Mouse (Mus musculus) mature B cell (primary cell): ENCODE measurements around the gene Pdlim5.

Experiments used
- in situ Hi-C: fragments of 300-500 bp; cut with MboI; formaldehyde crosslinking; loops from 2 replicates; pipeline ENCODE4 v1.14.3; 2019

Gene Pdlim5

DNA sequence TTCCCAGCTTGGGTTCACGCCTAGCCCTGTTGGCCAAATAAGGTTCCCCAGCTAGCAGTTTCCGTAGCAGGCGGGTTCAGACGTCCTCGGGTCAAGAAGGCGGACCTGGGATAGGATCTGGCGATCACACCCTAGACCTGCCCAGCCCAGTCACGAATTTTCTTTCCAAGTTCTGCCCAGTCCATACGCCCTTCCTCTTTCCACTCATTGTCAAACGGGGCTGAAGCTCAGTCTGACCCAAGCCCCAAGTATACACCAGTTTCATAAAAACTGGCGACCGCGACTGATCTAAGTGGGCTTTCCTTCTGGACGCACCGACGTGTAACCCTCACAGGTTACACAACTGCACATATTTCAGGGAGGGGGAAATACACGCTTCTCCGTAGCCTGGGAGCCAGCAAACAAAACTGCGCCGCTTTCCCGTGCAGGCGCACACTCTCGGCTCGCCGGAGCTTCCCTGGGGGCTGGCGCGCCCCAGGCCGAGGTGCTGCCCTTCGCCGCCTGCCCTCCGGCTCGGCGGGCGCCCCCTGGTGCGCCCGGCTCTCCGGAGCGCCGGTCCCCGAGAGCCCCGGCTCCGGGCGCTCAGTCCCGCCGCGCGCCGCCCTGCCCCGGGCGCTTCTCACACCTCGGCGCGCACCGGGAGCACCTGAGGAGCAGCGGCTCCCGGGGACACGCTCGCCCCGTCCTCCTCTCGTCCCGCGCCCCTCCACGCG is 544 bp downstream of the Pdlim5 start:
- in situ Hi-C loops: no loop called here

DNA sequence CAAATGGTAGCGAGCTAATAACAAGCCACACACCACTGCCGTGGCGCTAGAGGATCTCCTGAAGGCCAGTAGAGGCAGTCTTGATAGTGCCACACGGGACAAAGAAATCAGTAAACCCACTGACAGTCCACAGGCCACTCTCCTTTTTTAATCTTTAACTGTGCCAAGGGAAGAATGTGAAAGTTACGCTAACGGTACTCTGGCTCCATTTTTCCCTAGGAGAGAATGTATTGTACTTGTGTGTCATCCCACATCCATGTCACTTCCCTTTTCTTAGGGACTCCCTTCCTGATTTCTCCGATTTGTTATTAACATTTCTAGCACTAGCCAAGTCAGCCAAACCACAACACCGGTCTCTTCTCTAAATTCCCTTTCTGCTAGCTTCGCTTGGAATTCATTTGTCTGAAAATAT is 1.5 kb downstream of the Pdlim5 start:
- in situ Hi-C loops: no loop called here

DNA sequence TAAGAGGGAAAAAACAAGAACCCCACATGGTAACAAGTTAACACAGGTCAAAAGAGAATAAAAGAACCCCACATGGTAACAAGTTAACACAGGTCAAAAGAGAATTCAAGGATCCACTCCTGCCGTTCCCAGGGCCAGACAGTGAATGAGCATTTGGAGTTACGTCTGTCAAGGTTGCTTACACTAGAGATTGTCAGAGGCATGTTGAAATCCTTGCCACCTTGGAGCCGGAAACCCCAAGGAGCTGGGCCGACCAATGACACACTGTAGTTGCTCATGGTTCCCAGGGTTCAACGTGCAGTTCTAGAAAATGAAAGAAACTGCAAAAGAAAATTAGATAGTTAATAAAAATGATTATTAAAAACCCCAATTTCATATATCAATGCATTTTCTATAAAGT is 4.0 kb downstream of the Pdlim5 start:
- in situ Hi-C loops: no loop called here

DNA sequence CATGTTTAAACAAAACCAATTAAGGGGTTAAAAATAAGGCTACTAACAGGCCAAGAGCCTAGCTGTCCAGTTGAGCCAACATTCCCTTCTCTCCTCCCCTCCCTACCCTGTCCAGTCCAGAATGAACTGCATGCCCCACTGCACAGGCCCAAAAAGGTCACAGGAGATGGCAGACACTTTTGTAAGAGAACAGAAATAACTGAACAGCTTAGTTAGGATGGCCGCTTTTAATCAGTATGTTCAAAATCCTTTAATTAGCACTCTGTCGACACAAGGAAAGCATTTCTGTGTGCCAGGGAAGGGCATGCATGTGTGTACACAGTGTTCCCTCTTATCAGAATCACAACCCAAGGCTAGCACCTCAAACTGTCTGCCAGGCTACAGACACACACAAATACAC is 5.2 kb downstream of the Pdlim5 start:
- in situ Hi-C loops: no loop called here

DNA sequence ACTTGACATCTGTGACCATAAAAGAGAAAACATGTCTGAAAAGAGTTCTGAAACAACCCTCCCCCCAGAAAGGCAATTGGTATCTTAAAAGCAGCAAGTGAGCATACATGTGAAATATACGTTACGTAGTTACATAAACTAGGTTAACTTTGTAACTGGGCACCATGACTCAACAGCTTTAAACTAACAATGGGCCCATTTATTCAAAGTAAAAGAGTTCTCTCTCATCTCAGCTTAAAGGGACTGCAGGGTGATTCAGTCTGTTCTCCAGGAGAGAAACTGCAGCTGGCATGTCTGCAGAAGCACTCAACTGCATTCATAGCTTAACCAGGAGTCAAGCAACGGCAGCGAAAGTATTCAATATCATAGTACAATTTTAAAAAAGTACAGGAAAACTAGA is 7.3 kb downstream of the Pdlim5 start:
- in situ Hi-C loops: no loop called here

DNA sequence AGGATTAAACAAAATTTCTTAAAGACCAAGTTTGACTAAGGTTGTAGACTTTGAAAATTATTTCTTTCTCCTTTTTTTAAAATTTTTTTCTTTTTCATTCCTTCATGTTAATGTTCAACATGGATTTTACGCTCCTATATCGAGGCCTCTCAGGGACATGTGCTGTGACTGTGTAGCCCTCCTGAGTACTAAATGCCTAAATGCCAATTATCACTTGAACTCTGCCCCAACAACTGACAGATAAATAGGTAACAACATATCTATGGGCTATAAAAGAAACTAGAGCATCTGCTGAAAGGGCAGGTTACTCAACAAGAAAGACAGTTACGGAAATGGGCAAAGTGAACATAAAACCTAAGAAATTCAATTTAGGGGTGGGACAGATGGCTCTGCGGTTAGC is 9.0 kb downstream of the Pdlim5 start:
- in situ Hi-C loops: no loop called here

DNA sequence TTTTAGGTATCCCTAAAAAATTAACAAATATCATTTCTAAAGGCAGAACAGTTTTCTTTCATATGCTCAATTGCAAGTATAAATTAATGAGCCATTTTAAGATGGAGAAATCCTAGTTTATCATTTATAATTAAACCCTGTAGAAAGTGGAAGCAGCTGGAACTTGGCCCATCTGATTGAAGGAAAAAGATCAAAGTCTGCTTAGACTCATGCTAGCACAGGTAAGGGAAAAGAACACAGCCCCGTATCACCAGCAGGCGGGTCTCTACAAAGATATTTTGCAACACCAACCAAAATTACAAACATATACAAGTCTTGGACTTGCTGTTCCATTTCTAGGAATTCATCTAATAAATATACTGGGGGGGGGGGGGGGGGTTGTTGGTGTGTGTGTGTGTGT is 9.8 kb downstream of the Pdlim5 start:
- in situ Hi-C loops: no loop called here

DNA sequence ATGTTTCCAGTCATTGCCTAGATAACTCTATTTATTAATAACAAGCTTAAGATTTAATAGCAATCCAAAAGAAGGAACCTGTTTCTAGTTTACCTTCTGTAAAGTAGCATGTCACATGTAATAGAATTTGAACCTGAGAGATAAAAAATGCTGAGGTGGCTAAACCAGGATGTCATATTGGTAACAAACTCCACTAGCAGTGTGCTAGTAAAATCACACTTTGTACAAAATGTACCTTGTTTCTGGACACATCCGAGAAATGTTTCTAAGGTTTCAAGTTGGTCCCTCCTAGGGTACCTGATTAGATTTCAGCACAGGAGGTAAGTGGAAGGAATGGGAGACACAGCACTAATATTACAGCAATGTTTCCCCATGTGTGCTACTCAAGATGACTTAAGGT is 18.9 kb downstream of the Pdlim5 start:
- in situ Hi-C loops: no loop called here

DNA sequence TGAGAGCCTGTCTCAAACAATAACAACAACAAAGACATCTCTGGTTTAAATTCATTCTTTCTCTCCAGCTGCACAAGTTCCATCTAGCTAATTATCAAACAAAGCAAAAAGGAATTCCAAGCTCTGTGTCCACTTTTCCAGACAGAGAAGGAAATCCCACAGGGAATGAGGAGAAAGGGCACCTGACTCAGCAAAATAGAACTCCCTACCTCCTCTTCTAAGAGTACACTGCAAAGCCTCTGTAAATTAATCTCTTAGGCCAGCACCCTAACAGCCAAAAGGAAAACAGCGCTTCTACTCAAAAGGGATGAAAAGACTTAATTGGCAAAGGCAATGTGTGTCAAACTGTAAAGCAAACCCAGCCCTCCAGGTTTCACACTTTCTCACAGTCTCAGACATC is 20.4 kb downstream of the Pdlim5 start:
- in situ Hi-C loops: no loop called here

DNA sequence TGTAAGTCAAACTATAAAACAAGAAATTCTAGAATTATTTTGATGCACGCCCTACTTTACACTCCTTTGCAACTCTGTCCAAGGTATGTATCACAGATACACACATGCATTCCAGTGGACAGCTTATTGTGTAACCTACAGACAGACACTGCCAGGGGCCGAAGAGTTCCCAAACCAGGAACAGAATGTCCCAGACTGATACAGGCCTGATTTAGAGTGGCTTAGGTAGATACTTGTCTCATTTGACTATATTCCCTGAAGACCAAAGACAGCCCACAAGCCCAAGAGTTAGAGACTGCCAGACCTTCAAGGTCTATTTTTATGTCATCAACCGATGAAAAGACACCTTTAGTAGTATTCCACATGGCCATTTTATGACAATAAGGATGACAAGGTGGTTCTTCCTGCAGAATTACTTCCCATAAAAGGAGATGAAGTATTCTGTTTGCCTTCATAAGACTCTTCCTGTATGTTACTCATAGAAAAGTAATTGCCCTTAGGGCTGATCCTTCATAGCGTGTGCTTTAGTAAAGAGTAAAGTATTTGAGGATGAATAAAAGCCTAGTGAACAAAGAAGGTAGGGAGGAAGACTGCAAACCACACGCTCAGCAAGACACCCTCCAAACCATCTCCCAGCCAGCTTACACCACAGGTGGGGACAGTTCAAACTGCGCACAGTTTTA is 22.9 kb downstream of the Pdlim5 start:
- in situ Hi-C loops: no loop called here

DNA sequence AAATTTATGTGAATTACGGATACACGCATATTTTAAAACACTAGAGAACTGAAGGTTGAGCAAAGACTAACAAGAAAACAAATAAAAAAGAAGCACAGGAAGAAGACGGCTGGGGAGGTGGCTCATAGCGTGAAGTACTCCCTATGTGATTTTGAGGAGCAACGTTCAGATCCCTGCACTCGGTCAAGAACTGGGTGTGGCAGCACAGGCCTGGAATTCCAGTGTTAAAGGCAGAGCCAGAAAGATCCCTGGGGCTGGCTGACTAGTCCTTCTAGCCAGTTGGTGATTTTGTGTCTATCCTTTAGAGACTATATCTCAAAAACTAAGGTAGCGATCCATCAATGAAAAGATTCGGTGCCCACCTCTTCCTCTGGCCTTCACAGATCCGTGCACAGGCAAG is 27.1 kb downstream of the Pdlim5 start:
- in situ Hi-C loops: no loop called here

DNA sequence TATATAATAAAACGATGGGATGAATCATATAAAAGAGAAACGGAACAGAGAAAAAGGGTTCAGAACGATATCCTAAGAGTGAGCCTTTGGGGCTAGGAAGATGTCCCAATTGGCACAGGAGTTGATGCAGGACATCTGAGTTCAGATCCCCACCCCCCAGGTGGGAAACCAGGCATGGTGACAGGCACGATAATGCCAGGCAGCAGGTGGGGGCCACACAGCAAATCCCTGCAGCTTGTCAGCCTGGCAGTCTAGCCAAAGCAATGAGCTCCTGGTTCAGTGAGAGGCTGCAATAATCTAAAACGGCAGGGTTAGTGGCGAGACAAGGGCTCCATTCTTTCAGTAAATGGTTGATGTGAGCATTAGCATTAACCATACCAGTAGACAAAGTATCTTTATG is 33.4 kb downstream of the Pdlim5 start:
- in situ Hi-C loops: no loop called here

DNA sequence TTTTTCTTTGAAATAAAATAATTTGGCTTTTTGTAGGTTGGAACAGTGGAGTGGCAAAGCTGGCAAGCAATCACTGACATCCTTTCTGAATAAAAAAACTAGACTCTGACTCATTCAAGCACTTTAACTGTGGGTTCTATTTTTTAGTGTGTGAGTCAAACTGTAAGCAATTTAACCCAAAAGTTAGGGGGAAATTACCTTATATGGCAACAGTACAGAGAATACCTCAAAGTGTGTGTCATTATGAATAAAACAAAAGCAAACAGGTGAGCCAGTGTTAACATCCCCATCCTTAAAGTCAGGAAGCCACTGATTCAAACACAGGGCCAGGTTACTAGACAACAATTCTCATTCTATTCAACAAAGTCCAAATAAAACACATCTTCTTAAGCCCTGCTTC is 36.5 kb downstream of the Pdlim5 start:
- in situ Hi-C loops: no loop called here

DNA sequence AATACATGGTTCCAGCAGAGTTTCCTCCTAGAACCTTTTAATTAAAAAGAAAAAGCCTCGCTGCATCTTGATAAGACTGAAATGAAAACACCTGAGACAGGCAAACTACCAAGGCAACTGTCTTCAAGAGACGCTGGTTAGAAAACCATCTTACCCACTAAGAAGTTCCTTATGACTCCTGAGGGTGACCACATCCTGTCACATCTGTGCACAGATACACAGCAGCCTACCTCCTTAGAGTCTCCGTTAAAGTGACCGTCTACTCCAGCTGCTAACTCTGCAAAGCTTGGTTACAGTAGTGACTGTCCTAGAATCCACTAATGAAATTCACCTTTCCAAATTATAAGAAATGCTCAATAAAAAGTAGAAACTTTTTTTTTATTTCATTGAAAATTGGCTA is 38.8 kb downstream of the Pdlim5 start:
- in situ Hi-C loops: no loop called here

DNA sequence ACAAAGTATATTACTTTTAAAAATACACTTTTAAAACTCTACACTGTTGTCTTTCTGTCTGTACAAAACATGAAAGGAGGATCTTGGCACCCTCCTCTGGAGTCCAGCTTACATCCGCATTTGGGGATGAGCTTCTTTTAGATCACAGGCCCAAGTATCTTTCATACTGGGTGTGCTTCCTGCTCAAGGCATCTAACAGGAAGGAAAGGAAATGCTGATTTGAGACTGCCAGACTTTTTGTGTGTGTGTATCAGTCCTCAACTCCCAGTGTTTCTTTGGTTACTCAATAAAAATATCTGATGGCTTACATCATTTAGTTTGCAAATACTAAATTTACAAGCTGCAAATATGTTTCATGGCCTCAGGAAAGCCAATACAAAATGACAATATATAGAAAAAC is 42.3 kb downstream of the Pdlim5 start:
- in situ Hi-C loops: no loop called here

DNA sequence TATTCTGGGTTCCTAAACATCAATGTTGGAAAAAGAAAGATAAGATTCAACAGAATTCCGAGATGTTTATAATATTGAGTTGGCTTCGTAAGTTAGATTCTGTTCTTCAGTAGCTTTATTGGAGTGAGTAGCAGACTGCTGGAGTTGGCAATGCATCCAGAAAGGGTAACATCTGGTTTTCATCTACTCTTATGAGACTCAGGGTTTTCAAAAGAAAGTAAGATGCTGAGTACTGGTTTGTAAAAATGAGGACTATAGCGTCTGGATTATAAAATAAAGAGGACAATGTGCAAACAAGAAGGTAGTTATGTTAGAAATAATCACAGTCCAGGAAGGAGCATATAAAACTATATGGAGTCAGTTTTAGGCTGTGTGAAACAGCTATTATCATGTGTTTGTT is 45.0 kb downstream of the Pdlim5 start:
- in situ Hi-C loops: no loop called here

DNA sequence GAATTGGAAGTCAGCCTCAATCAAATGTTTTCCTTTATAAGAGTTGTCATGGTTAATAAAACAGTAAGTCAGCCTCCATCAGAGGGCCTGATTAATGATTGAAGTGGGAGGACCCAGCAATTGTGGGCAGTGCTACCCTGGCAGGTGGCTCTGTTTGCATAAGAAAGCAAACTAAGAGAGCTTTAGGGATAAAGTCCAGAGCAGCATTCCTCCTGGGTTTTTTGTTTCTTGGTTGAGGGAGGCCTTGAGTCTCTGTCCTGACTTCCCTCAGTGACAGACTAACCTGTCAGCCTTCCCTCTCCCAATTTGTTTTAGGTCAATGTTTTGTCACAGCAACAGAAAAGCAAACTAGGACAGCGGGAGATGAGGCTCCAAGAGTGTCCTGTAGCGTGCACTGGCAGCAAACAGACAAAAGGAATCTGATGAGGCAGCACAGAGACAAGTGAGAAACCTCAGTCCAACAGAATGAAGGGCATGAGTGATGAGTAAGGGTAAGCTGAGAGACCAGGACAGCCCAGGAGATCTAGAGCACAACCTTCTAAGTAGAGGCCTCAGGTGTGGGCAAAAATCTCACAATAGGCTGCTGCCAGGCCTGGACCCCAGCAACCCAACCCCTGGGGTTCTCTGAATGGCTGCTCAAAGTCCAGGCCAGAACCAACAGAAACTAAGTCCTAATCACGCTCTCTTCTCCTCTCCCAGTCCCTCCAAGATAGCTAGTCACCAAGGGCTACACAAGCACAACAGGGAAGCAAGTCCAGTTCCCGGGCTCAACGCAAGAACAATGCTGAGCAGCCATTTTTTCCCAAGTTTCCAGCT is 46.5 kb downstream of the Pdlim5 start:
- in situ Hi-C loops: no loop called here

DNA sequence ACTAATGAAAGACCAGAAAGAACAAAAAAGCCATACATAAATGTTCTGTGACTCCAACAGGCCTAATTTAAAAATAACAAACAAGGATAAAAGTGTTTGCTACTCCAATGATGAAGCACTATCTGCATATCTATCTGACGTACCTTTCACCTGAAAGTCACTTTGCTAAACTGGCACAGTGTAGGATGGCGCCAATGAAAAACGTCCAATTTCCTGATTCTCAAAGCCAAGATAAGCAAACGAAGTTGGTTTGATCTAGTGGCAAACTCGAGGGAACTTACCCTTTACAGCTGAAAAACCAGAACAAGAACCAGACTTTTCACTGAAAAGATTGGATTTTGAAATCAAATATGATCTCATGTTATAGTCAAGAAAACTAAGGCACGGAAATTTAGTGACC is 49.2 kb downstream of the Pdlim5 start:
- in situ Hi-C loops: no loop called here

DNA sequence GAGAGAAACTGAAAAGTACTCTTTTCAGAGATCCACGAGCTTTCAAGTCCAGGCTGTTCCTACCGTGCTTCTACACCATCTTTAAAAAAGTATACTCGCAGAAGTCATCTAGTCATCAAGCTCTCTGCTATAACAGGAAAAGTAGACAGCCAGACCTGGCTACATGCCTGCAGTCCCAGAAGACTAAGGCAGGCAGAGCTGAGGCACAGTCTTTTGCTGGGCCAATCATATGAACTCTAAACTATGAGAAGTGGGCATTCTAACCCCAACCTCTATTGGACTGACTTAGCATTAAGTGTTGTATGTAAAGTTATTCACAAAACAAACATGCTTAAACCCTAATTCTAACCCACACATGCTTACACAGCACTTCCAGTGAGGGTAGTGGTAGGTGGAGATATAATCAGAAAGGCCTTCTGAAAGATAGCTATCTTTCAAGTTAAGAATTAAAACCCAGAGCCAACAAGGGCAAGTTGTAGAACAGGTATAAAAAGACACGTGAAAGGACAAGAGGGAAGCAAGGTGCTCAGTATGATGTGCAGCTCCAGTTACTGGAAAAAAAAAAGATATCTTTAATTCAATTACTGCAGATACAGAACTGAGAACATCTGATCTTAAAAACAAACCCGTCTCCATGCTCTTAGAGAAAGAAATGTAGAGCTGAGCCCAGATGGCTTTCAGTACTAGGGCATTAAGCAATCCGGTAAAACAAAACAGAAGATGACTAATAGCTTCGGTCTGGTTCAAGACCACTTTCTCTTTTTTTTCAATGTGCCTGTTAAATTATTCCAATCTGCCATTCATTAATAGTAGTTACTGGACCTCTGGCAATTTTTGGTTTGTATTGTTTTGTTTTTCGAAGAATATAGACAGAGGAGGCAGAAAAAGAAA is 50.0 kb downstream of the Pdlim5 start:
- in situ Hi-C loops: no loop called here

DNA sequence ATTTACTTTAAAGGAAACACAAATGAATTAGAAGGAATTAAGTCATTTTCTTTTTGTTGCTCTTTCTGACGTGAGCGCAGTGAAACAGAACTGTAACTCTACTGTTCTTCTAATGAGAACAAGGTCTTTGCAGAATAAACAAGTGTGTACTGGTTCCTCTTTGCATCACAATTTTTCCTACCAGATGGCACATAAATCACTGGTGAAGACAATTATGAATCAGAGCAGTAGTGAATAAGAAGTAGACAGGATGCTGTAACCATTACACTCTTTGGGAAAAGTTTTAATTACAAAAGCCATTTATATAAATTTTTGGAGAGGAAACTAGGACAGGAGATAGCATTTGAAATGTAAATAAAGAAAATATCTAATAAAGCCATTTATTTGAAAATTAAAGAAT is 51.7 kb downstream of the Pdlim5 start:
- in situ Hi-C loops: no loop called here

DNA sequence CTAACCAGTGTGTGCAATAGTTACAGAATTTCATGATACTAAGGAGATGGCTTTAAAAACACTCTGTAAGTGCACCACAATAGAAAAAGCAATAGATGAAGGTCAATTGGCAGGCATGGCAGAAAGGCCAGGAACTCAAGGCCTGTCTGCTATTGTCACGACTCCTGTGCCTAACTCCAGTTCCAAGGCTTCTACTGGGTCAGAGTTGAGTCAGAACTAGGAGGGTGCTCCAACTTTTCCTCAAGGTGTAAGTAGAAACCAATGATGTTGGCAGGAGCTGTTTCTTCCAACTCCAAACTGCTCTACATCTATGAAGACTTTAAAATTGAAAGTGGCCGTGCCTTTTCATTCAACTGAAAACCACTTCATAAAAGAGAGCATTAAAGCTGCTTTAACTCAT is 54.8 kb downstream of the Pdlim5 start:
- in situ Hi-C loops: no loop called here
